Mouse (Mus musculus) MEL (cell line): ENCODE data around the gene Tpcn2. TPM values are rescaled to one million over a fixed set of nuclear protein-coding genes. Genes with fewer than 3 reads are reported as not detected.

ENCODE experiments used
- DNase-seq: peaks from one replicate; pipeline ENCODE4 v3.0.0; 2011; ENCODE audit warnings: low read depth, low spot score
- H3K27ac ChIP-seq: 2 replicates; pipeline ENCODE4 v1.5.1; 2012; ENCODE audit warnings: low read depth, mild to moderate bottlenecking, control low read depth, low read length, moderate library complexity; ENCODE audit not compliant: control insufficient read depth
- H3K27me3 ChIP-seq, 2 experiments: fragments of 150-350 bp in 1 of 2; sonication (generic) in 1 of 2; 2 replicates each; pipeline ENCODE4 v1.6.1; 2012; ENCODE audit warnings: low read length in 2 of 2, mild to moderate bottlenecking in 2 of 2, improper control_type of control experiment in 1 of 2, moderate library complexity in 1 of 2; ENCODE audit not compliant: insufficient read depth in 2 of 2, control insufficient read depth in 1 of 2
- H3K36me3 ChIP-seq, 2 experiments: 2 replicates each; pipeline ENCODE4 v1.6.1; 2012 to 2014; ENCODE audit warnings: low read length in 2 of 2, improper control_type of control experiment in 1 of 2, inconsistent platforms in 1 of 2, mild to moderate bottlenecking in 1 of 2; ENCODE audit not compliant: insufficient read depth in 2 of 2, control insufficient read depth in 1 of 2
- H3K4me1 ChIP-seq, 2 experiments: fragments of 150-350 bp in 1 of 2; sonication (generic) in 1 of 2; 2 replicates each; pipeline ENCODE4 v1.6.1; 2012; ENCODE audit warnings: low read length in 2 of 2, improper control_type of control experiment in 1 of 2, mild to moderate bottlenecking in 1 of 2; ENCODE audit not compliant: insufficient read depth in 2 of 2, control insufficient read depth in 1 of 2
- H3K4me3 ChIP-seq, 2 experiments: fragments of 150-350 bp in 1 of 2; sonication (generic) in 1 of 2; 2 replicates each; pipeline ENCODE4 v1.5.1; 2012; ENCODE audit warnings: low read depth in 2 of 2, low read length in 2 of 2, mild to moderate bottlenecking in 2 of 2, moderate library complexity in 2 of 2, control low read depth in 1 of 2, improper control_type of control experiment in 1 of 2; ENCODE audit not compliant: control insufficient read depth in 1 of 2, insufficient read depth in 1 of 2
- H3K79me2 ChIP-seq: 2 replicates; pipeline ENCODE4 v1.6.1; 2012; ENCODE audit warnings: mild to moderate bottlenecking, low read length, moderate library complexity; ENCODE audit not compliant: control insufficient read depth, poor library complexity, insufficient read depth
- H3K9ac ChIP-seq: 2 replicates; pipeline ENCODE4 v1.6.1; 2012; ENCODE audit warnings: low read depth, mild to moderate bottlenecking, control low read depth, low read length, moderate library complexity; ENCODE audit not compliant: control insufficient read depth, poor library complexity, severe bottlenecking
- H3K9me3 ChIP-seq: fragments of 150-350 bp; sonication (generic); replicated peaks from 2 replicates; pipeline ENCODE4 v1.6.1; 2012; ENCODE audit warnings: mild to moderate bottlenecking, low read length, improper control_type of control experiment, moderate library complexity; ENCODE audit not compliant: insufficient read depth
- CTCF ChIP-seq, 3 experiments: IDR thresholded peaks in 2 of 3; conservative IDR thresholded peaks in 1 of 3; 2 replicates each; pipeline ENCODE4 v1.5.1; 2011 to 2012; ENCODE audit warnings: low read length in 3 of 3, low read depth in 2 of 3, mild to moderate bottlenecking in 2 of 3, improper control_type of control experiment in 1 of 3, inconsistent platforms in 1 of 3, mixed read lengths in 1 of 3, moderate library complexity in 1 of 3; ENCODE audit not compliant: control insufficient read depth in 1 of 3, insufficient read depth in 1 of 3, poor library complexity in 1 of 3, severe bottlenecking in 1 of 3
- EP300 ChIP-seq, 2 experiments: IDR thresholded peaks; 2 replicates each; pipeline ENCODE4 v1.6.1; 2011; ENCODE audit warnings: improper control_type of control experiment in 2 of 2, low read length in 2 of 2, low read depth in 1 of 2, mild to moderate bottlenecking in 1 of 2
- KAT2A ChIP-seq: conservative IDR thresholded peaks from 2 replicates; pipeline ENCODE4 v1.6.1; 2012; ENCODE audit warnings: low read depth, low read length, improper control_type of control experiment, inconsistent platforms
- MAFK ChIP-seq: IDR thresholded peaks from 2 replicates; pipeline ENCODE4 v1.6.1; 2011; ENCODE audit warnings: low read depth, mild to moderate bottlenecking, low read length, improper control_type of control experiment, borderline replicate concordance
- MEF2A ChIP-seq: IDR thresholded peaks from 2 replicates; pipeline ENCODE4 v1.6.1; 2014; ENCODE audit warnings: low read depth, mild to moderate bottlenecking, inconsistent platforms, low read length, improper control_type of control experiment; ENCODE audit not compliant: poor library complexity, insufficient replicate concordance, severe bottlenecking; ENCODE audit errors: extremely low read depth
- MYB ChIP-seq: IDR thresholded peaks from 2 replicates; pipeline ENCODE4 v1.6.1; 2011; ENCODE audit warnings: mild to moderate bottlenecking, low read depth, low read length, improper control_type of control experiment
- MYC ChIP-seq: IDR thresholded peaks from 2 replicates; pipeline ENCODE4 v1.6.1; 2011; ENCODE audit warnings: low read depth, mild to moderate bottlenecking, low read length, improper control_type of control experiment, moderate library complexity
- POLR2A ChIP-seq, 2 experiments: IDR thresholded peaks; 2 replicates each; pipeline ENCODE4 v1.6.1; 2011 to 2012; ENCODE audit warnings: low read length in 2 of 2, mild to moderate bottlenecking in 2 of 2, control low read depth in 1 of 2, improper control_type of control experiment in 1 of 2, low read depth in 1 of 2, moderate library complexity in 1 of 2; ENCODE audit not compliant: control insufficient read depth in 1 of 2, insufficient read depth in 1 of 2, poor library complexity in 1 of 2
- POLR2AphosphoS2 ChIP-seq: IDR thresholded peaks from 2 replicates; pipeline ENCODE4 v1.6.1; 2011; ENCODE audit warnings: low read length, improper control_type of control experiment
- POLR2AphosphoS5 ChIP-seq: IDR thresholded peaks from 2 replicates; pipeline ENCODE4 v1.6.1; 2012; ENCODE audit warnings: low read depth, borderline replicate concordance, mild to moderate bottlenecking, inconsistent platforms, low read length, moderate library complexity, mixed read lengths
- RAD21 ChIP-seq: IDR thresholded peaks from 2 replicates; pipeline ENCODE4 v1.6.1; 2011; ENCODE audit warnings: mild to moderate bottlenecking, low read depth, low read length, improper control_type of control experiment
- TAL1 ChIP-seq: IDR thresholded peaks from 2 replicates; pipeline ENCODE4 v1.6.1; 2012; ENCODE audit warnings: mild to moderate bottlenecking, inconsistent platforms, low read length, moderate library complexity, mixed read lengths
- TBP ChIP-seq: IDR thresholded peaks from 2 replicates; pipeline ENCODE4 v1.8.0; 2011; ENCODE audit warnings: low read depth, low read length, improper control_type of control experiment
- UBTF ChIP-seq: IDR thresholded peaks from 2 replicates; pipeline ENCODE4 v1.6.1; 2012; ENCODE audit warnings: low read depth, mild to moderate bottlenecking, inconsistent platforms, low read length, improper control_type of control experiment, moderate library complexity, borderline replicate concordance; ENCODE audit not compliant: insufficient read depth
- ZC3H11A ChIP-seq: IDR thresholded peaks from 2 replicates; pipeline ENCODE4 v1.6.1; 2012; ENCODE audit warnings: low read depth, mild to moderate bottlenecking, inconsistent platforms, low read length, improper control_type of control experiment
- ZKSCAN1 ChIP-seq: IDR thresholded peaks from 2 replicates; pipeline ENCODE4 v1.6.1; 2012; ENCODE audit warnings: low read depth, mild to moderate bottlenecking, inconsistent platforms, low read length, improper control_type of control experiment, moderate library complexity
- ZMIZ1 ChIP-seq: IDR thresholded peaks from 2 replicates; pipeline ENCODE4 v1.6.1; 2012; ENCODE audit warnings: low read depth, mild to moderate bottlenecking, inconsistent platforms, low read length, improper control_type of control experiment, moderate library complexity
- ZNF384 ChIP-seq: IDR thresholded peaks from 2 replicates; pipeline ENCODE4 v1.6.1; 2012; ENCODE audit warnings: low read depth, mild to moderate bottlenecking, inconsistent platforms, low read length, improper control_type of control experiment
- polyA plus RNA-seq, 2 experiments: library from polyadenylated mRNA; stranded (reverse) in 1 of 2; unstranded in 1 of 2; fragments of >175 nt in 1 of 2; fragments of >200 nt in 1 of 2; gene quantifications; 2 replicates each; pipeline versions ENCODE4 v1.2.1 to v1.2.4; 2012; ENCODE audit warnings: low replicate concordance in 2 of 2, low read depth in 1 of 2; ENCODE audit not compliant: insufficient read length in 2 of 2, insufficient read depth in 1 of 2, missing spikeins in 1 of 2
- total RNA-seq: library from RNA; depleted of rRNA; stranded (reverse); fragments of 300-350 nt; gene quantifications from 2 replicates; pipeline ENCODE4 v1.2.3, GENCODE M21; 2012

Tpcn2 gene
- total and polyA plus RNA-seq, 3 experiments, result 6.4 to 10.3 TPM; not detected in 1

- H3K4me1 ChIP-seq, result no peaks in the 10 kb centered on the region
- H3K4me3 ChIP-seq, result no peak overlapping the region
- no peak overlapping the region for H3K27ac ChIP-seq
- TF ChIP-seq MAFK (no peak), TAL1 (no peak), MYB (no peak)
- no peak for DNase-seq
- H3K9me3 ChIP-seq, result no peaks in the 10 kb centered on the region
- no peaks in the 10 kb centered on the region for H3K27me3 ChIP-seq
- no peaks in the 10 kb centered on the region for H3K36me3 ChIP-seq
- H3K79me2 ChIP-seq, result no peaks in the 10 kb centered on the region
- no peak overlapping the region for H3K9ac ChIP-seq
Observed at GRCm38 (mm10) chr7:145173563-145173962, 110.2 kb downstream of the Tpcn2 start.

- no peaks in the 10 kb centered on the region for H3K79me2 ChIP-seq
- H3K36me3 ChIP-seq, result no peaks in the 10 kb centered on the region
- H3K9me3 ChIP-seq, result no peaks in the 10 kb centered on the region
- DNase-seq, result no peak
- no peaks in the 10 kb centered on the region for H3K27me3 ChIP-seq
- no peak overlapping the region for H3K27ac ChIP-seq
- H3K9ac ChIP-seq, result no peak overlapping the region
- TF ChIP-seq MAFK (no peak), ZNF384 (no peak), RAD21 (no peak), EP300 (IDR thresholded peaks at IDR 0.05; ENCODE audit: low read depth in 1 of 2, low read length in 2 of 2) (no peak), KAT2A (no peak)
- H3K4me3 ChIP-seq, result no peak overlapping the region
- H3K4me1 ChIP-seq, result no peaks in the 10 kb centered on the region
Observed at GRCm38 (mm10) chr7:145173116-145173515, 110.7 kb downstream of the Tpcn2 start.

GRCm38 (mm10) chr7:145169703-145170102 lies 114.1 kb downstream of the Tpcn2 start:
- TF ChIP-seq MAFK (no peak), ZC3H11A (no peak), MEF2A (no peak), MYC (no peak), ZNF384 (no peak), ZKSCAN1 (no peak), TBP (no peak), POLR2AphosphoS5 (no peak), UBTF (no peak), KAT2A (no peak), ZMIZ1 (no peak), POLR2AphosphoS2 (no peak), POLR2A (IDR thresholded peaks at IDR 0.05; ENCODE audit: control insufficient read depth in 1 of 2, insufficient read depth in 1 of 2, low read depth in 1 of 2, low read length in 2 of 2, poor library complexity in 1 of 2) (no peak), CTCF (IDR thresholded peaks at IDR 0.05 in 2 of 3, conservative IDR thresholded peaks at IDR 0.05 in 1 of 3; ENCODE audit: control insufficient read depth in 1 of 3, insufficient read depth in 1 of 3, low read depth in 2 of 3, low read length in 3 of 3, poor library complexity in 1 of 3, severe bottlenecking in 1 of 3) (no peak)
- TF ChIP-seq, all 39 proteins: peak for 0
- Histone ChIP-seq H3K9ac (no peak overlapping the region), H3K36me3 (no peaks in the 10 kb centered on the region), H3K27ac (no peak overlapping the region), H3K79me2 (no peaks in the 10 kb centered on the region), H3K9me3 (no peaks in the 10 kb centered on the region), H3K4me3 (no peak overlapping the region), H3K4me1 (no peaks in the 10 kb centered on the region), H3K27me3 (no peaks in the 10 kb centered on the region)
- DNase-seq, result no peak
